Mouse (Mus musculus): ENCODE data around the gene Mfsd4a.

Mfsd4a gene

GRCm38 (mm10) chr1:131990083-131990760 lies 77.6 kb downstream of the Mfsd4a start:
- DNase-seq (ENCODE audit: low spot score in 2 of 2) = no peak

GRCm38 (mm10) chr1:131989476-131989875 lies 78.4 kb downstream of the Mfsd4a start:
- no peak for DNase-seq (ENCODE audit: low spot score in 2 of 2)

GRCm38 (mm10) chr1:131987432-131987831 lies 80.4 kb downstream of the Mfsd4a start:
- DNase-seq (ENCODE audit: low spot score in 2 of 2) = no peak

GRCm38 (mm10) chr1:131983806-131984205 lies 84.1 kb downstream of the Mfsd4a start:
- no peak for DNase-seq (ENCODE audit: low spot score in 2 of 2)

GRCm38 (mm10) chr1:131982907-131983306 lies 85.0 kb downstream of the Mfsd4a start:
- DNase-seq (ENCODE audit: low spot score in 2 of 2) = peak; percentile 65 to 66

GRCm38 (mm10) chr1:131981378-131982013 lies 86.4 kb downstream of the Mfsd4a start:
- DNase-seq (ENCODE audit: low spot score in 2 of 2) = peak; percentile 50 to 57

- DNase-seq (ENCODE audit: low spot score in 2 of 2) = no peak
Observed at GRCm38 (mm10) chr1:131980471-131980870, 87.4 kb downstream of the Mfsd4a start.

GRCm38 (mm10) chr1:131976886-131977285 lies 91.0 kb downstream of the Mfsd4a start:
- no peak for DNase-seq (ENCODE audit: low spot score in 2 of 2)

- no peak for DNase-seq (ENCODE audit: low spot score in 2 of 2)
Observed at GRCm38 (mm10) chr1:131973991-131974390, 93.9 kb downstream of the Mfsd4a start.
